Mouse (Mus musculus): ENCODE measurements around the gene Cdkl1.

The Cdkl1 gene

GRCm38 (mm10) chr12:69783247-69784025 is 7.6 kb downstream of the Cdkl1 start:
- no peak for DNase-seq (ENCODE audit: low read depth)

DNA sequence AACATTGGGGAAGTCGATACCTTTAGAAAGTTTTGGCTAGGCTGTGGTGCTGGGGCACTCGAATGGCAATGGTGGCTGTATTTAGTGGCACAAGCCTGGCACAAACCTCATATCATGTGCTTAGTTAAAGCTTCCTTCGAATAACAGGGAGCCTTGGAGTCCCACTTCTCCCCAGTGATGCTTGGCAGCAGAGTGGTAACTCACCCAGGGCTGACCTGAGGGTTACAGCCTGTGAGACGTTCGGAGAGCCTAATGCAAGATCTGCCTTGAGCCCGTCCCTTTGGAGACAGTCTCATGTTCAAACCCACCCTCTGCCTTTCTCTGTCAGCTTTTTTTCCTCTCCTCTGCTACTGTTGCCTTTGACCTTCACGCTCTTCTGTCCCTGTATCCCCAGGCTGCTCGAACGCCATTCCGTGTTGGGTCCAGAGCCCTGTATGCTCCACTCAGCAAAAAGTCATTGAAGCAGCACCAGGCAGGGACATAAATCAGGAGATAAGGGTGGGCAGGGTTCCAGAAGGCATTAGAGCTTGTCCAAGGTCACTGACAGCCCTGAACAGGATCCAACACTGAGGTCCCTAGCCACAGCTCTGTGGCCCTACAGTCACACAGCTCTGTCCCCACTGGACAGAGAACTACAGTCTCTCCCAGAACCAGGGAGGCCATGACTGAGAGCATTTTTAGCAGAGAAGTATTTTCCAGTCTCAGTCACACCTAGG is 9.0 kb downstream of the Cdkl1 start:
- no peak for DNase-seq (ENCODE audit: low read depth)

GRCm38 (mm10) chr12:69781480-69781879 is 9.6 kb downstream of the Cdkl1 start:
- DNase-seq (ENCODE audit: low read depth), result no peak

- no peak for DNase-seq (ENCODE audit: low read depth)
Observed at GRCm38 (mm10) chr12:69777957-69778356, 13.1 kb downstream of the Cdkl1 start.

DNA sequence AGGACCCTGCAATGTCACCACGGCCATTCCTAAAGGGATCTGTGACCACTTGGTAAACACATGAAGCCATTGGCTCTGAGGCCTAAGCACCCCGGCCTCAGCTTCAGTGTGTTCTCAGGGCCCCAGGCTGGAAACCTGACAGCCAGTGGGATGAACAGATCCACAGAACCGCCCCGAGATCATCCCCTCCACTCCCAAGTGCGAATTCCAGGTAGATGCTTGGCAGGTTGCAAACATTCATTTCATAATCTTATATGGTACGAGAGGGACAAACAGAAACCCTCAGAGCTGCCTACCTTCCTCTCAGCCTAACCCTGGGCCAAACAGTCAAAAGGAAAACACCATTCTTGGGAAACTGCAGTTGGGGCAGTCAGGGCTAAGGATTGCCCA is 13.7 kb downstream of the Cdkl1 start:
- DNase-seq (ENCODE audit: low read depth), result no peak

DNA sequence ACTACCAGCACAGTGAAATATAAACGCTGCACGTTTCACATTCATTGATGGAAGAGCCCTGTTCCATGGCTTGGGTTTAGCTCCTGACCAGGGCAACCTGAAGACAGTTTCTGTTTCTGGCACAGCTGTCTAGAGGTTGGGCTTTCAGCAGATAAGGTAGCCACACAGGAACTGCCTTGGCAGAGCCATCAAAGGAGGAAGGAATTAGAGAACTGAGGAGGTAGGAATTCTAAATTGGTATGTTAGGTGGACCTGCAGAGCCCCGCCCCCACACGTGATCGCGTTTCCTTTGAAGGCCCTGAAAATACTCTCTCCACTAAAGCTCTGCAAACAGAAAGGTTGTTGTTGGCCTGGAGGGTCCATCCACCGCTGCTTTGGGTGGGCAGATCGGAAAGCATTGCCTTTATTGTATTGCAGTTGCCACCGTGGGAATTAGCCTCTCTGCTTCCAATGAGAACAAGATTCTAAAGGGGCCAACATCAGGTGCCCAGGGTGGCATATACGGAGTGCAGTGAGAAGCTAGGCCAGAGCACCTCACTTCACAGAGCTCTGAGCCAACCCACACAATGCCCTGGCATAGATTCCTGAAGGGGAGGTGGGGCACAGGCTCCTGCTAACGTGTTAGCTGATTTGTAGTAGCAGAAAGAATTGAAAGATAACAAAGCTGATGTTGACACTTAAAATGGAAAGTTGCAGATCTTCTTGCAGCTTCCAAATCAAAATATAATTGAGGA is 14.3 kb downstream of the Cdkl1 start:
- no peak for DNase-seq (ENCODE audit: low read depth)

DNA sequence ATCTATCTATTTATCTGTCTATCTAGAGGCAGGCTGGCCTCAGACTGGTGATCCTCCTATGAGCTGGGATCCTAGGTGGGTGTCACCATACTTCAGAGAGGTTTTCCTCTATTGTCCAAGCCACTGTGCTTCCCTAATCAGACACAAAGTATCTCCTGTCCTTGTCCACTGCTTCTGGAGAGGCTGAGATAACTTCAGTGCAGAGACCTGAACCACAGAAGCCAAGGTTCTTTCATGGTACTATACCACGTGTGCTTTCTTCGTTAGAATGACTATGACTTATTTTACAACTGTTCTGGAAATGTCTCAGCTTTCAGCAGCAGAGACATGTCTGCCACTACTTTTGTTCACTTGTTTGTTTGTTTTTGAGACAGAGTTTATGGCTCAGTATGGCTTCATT is 22.2 kb downstream of the Cdkl1 start:
- DNase-seq (ENCODE audit: low read depth), result no peak

- no peak for DNase-seq (ENCODE audit: low read depth)
Observed at GRCm38 (mm10) chr12:69767476-69768258, 23.4 kb downstream of the Cdkl1 start.

- no peak for DNase-seq (ENCODE audit: low read depth)
Observed at GRCm38 (mm10) chr12:69766185-69766904, 24.7 kb downstream of the Cdkl1 start.

- no peak for DNase-seq (ENCODE audit: low read depth)
Observed at GRCm38 (mm10) chr12:69765543-69765942, 25.5 kb downstream of the Cdkl1 start.

DNA sequence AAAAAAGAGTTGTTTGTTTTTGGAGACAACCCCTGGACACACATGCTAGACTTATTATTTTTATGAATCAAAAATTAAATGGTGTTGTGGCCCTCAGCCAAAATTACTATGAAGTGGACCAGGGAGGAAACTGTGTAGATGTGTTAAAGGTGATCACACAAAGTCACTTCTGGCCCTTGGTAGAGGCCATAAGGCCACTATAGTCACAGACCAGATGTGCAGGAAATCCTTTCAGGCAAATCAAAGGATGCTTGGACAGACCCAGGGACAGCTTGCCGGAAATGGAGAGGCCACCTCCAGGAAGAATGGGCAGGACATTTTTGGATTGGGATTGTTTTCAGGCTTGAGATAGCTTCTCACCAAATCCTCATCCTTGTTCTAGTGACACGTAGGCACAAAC is 29.5 kb downstream of the Cdkl1 start:
- no peak for DNase-seq (ENCODE audit: low read depth)

DNA sequence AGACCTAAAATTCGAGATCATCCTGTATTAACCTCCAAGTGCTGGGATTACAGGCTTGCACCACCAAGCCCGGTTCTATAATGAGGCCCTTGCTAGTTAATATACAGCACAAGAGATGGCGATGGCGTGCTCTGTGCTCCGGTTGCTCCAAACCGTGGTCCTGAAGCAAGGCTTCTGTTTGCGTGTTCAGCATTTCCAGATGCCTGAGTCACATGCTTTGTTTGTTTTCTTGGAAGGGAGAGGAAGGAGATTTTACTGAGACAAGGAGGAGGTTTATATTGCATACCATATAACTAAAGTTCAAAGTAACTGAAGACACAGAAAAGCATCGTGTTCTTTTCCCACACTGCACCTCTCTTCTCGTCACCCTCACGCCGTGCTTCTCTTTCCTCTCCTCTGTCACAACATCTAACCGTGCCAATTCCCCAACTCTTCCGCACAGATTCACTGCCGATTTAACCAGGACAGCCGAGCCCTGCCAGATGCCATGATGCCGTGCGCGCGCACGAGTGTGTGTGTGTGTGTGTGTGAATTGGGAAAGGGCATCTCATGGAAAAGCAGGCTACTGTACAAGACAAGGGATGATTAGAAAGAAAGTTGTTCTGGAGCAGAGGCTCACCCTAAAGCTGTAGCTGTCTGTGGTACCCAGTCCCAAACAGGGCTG is 30.2 kb downstream of the Cdkl1 start:
- no peak for DNase-seq (ENCODE audit: low read depth)

DNA sequence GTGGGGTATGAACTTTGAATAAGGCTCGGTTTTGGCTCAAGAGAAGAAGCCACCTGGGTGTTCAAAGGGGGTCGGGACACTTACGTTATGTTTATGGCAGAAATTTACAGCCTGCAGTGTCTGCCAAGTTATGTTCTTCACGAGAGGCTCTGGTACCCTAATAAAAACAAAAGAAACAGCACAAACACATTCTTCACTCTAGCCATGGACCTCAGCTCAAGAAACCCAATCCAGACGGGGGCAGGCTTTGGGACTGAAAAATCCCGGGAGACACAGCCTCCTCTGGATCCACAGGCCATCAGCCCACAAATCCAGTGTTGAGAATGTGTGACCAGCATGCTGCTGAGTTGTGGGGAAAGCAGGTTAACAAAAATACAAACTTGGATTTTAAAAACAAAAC is 31.1 kb downstream of the Cdkl1 start:
- no peak for DNase-seq (ENCODE audit: low read depth)

DNA sequence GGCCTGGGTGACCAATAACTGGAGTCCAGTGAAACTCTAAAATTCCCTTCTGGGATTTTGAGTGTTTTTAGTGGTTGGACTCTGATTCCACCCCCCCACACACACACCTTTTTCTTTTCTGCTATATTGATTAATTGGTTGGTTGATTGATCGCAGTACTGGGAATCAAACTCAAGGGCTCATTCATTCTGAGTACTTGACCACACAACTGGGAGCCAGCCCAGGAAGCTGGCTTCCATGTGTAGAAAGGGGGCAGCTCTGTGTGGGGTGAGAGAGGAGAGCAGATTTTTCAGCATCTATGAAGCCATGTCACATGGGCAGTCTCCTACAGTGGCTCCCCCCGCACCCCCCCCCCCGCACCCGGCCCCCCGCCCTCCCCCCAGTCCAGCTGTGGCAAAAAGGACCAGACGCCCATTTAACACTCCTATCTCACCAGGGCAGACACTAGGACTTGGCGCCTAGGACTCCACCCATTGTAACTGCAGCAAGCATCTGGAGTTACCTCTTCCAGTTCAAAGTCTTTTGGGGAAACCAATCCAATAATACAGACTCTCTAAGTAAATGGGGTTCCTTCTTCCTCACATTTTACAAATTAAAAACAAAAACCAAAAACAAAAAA is 31.7 kb downstream of the Cdkl1 start:
- no peak for DNase-seq (ENCODE audit: low read depth)

DNA sequence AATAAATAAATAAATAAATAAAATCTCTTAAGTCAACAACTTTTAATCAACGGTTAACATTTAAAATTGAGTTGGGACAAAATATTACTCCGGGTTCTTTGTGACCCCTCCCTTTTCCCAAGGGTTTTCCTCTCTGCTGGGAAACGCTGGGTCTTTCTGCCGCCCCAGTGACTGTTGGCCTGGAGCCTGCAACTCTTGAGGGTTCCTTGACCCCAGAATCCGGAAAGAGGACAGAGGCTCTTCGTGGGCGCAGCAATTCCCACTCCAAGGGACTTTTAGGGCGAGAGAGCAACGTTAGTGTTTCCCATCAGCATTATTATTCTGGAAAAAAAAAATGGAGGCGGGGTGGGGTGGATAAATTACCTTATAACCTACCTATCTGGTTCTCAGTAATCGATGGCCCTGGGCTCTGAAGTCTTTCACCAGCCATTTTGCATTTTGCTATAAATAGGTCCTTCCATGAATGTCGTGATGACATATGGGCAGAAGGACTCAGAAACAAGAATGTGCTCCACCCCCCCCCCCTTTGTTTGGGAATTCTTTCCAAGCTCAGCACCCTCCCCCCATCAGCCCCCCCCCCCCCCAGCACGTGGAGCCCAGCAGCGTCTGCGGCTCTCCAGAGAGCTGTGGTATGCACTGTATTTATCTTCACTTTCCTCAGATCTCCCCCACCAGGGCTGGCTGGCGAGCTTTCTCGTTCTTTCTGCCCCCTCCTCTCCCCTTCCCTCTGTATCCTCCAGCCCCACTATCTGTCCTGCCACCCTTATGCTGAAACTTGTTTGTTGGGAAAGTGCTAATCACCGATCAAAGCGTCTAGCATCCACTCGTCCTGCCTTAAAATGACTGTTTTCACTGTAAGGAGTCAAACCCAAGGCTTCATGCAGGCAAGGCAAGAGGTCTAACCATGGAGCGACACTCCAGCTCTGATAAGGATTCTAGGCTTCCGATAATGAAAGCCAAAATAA is 32.6 kb downstream of the Cdkl1 start:
- DNase-seq (ENCODE audit: low read depth), result no peak

DNA sequence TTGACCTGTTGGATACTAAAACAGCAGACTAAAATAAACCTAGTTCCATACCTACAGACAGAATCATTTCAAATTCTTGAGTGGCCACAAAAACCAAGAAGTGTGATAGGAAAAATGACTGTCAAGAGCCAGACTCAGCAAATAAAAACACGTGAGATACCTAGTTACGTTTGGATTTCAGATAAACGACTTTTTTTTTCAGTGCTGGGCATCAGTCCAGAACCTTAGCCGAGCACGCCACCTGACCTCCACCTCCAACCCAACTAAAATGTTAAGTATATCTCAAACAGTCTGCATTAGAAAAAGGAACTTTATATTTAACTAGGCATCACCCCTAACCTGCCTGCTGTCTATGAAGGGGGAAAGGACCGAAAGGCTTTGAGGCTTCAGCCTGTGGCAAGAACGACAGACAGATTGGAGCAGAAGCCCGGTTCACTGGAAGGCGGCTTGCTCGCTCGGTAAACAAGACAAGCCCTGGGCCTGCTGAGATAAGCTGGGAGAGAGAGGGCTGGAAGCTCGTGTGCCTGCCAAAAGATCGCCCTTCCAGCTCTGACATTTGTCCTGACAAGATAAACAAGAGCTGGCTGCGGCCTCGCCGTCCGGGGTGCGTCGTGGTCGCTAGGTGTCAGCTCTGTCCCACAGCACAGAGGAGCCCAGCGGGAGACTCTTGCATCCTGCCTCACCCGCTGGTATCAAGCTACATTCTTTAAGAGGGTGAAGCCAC is 33.5 kb downstream of the Cdkl1 start:
- DNase-seq (ENCODE audit: low read depth), result peak; percentile 71

DNA sequence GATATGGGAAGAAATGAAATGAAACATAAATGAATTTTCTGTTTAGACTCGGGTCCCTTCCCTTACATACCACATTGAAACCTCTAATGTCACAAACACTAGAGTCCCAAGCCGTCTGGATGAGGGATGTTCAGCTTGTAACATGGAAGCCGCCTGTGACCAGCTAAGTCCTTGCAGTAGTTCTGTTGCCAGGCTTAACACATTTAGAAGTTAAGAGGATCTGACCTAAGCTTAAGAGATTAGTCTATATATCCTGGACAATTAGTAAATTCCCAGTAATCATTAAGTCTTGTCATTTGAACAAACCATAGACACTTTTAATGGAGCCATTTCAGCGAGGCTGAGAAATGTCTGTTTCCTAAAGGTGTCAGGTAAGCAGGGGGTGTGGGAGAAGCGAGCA is 35.1 kb downstream of the Cdkl1 start:
- no peak for DNase-seq (ENCODE audit: low read depth)

DNA sequence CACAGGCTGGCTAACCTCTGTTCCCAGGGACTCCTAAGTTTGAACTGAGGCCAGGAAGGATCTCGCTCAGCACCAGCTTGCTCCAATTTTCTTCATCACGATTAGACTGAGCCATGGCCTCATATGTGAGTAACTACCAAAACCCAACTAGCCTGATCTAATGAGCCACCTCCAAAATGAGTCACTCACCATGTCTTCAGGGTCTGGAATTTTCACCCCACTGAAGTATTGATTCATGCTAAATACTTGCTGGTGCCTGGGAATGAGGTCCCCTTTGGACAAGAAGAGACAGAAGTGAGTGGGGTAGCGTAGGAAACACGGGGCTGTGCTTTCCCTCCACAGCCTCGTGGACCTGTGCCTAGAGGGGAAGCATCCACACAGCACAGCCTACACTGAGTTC is 37.1 kb downstream of the Cdkl1 start:
- no peak for DNase-seq (ENCODE audit: low read depth)

Data from c-Kit-positive CD71-negative TER-119-negative erythroid progenitor cells, embryonic 14.5 days (primary cell).